Mouse (Mus musculus) neutrophil, adult 5-6 weeks (primary cell): ENCODE measurements around the gene Lpcat2b. TPM values are rescaled to one million over a fixed set of nuclear protein-coding genes. Genes with fewer than 3 reads are reported as not detected.

Experiments used
- ATAC-seq: fragments of 151-379, 151-347 bp; 2 replicates; pipeline ENCODE4 v1.8.0; 2017; ENCODE audit warnings: mild to moderate bottlenecking, moderate TSS enrichment; ENCODE audit not compliant: insufficient number of reproducible peaks, poor library complexity, low FRiP score, severe bottlenecking; ENCODE audit errors: extremely low read depth
- total RNA-seq: library from RNA; stranded (forward); fragments of 200-1000 nt; gene quantifications from 2 replicates; pipeline ENCODE4 v1.2.3, GENCODE M21; 2017

Lpcat2b gene
- total RNA-seq, 1 experiment from 2014 or later, result not detected

- ATAC-seq, result no peak
Measured at GRCm38 (mm10) chr5:107438353-107438752, 7.0 kb downstream of the Lpcat2b start.

- ATAC-seq, result no peak
Measured at GRCm38 (mm10) chr5:107441881-107442280, 10.5 kb downstream of the Lpcat2b start.

GRCm38 (mm10) chr5:107444251-107444650 lies 12.9 kb downstream of the Lpcat2b start:
- no peak for ATAC-seq

- ATAC-seq, result no peak
Measured at GRCm38 (mm10) chr5:107447977-107448376, 16.6 kb downstream of the Lpcat2b start.

- ATAC-seq, result no peak
Measured at GRCm38 (mm10) chr5:107448784-107449183, 17.4 kb downstream of the Lpcat2b start.

- ATAC-seq, result no peak
Measured at GRCm38 (mm10) chr5:107449620-107450019, 18.3 kb downstream of the Lpcat2b start.

- no peak for ATAC-seq
Measured at GRCm38 (mm10) chr5:107450299-107450698, 18.9 kb downstream of the Lpcat2b start.

GRCm38 (mm10) chr5:107462147-107463076 lies 31.1 kb downstream of the Lpcat2b start:
- ATAC-seq, result no peak

- no peak for ATAC-seq
Measured at GRCm38 (mm10) chr5:107466501-107466900, 35.2 kb downstream of the Lpcat2b start.

GRCm38 (mm10) chr5:107467098-107467497 lies 35.7 kb downstream of the Lpcat2b start:
- no peak for ATAC-seq

- ATAC-seq, result no peak
Measured at GRCm38 (mm10) chr5:107470600-107471329, 39.4 kb downstream of the Lpcat2b start.

- ATAC-seq, result no peak
Measured at GRCm38 (mm10) chr5:107480194-107480593, 48.8 kb downstream of the Lpcat2b start.

Other genes starting within 250 kb of the Lpcat2b start
- 2.0 and 2.7 TPM in 2 replicates for gene Tgfbr3, start 141.9 kb upstream of the Lpcat2b start, total RNA-seq
- gene Brdt, start 100.4 kb upstream of the Lpcat2b start, total RNA-seq, result 0.49 and 1.4 TPM in 2 replicates
- gene Ephx4, start 28.8 kb upstream of the Lpcat2b start, total RNA-seq, result not detected in 2 replicates
- 9.7 and 9.9 TPM in 2 replicates for gene Btbd8, start 6.4 kb downstream of the Lpcat2b start, total RNA-seq
- gene Gm42669, start 76.1 kb downstream of the Lpcat2b start, total RNA-seq, result 1.2 and 1.4 TPM in 2 replicates
- 0.12 TPM in 1 of 2 replicates, not detected in the other for gene 1700028K03Rik, start 103.2 kb downstream of the Lpcat2b start, total RNA-seq
- 25.1 and 31.4 TPM in 2 replicates for gene Rpap2, start 165.8 kb downstream of the Lpcat2b start, total RNA-seq
- gene Glmn, start 166.3 kb downstream of the Lpcat2b start, total RNA-seq, result 14.3 and 17.4 TPM in 2 replicates